Mouse (Mus musculus) liver, postnatal 0 days (tissue): ENCODE measurements around the gene Eif1b.
A peak's percentile ranks its signal among the peaks of the same experiment; 100 is the strongest.

Source experiments
- CTCF ChIP-seq: sonication (generic); IDR thresholded peaks from 2 replicates; pipeline ENCODE4 v1.5.1; 2016; ENCODE audit warnings: antibody characterized with exemption, low read depth
- EP300 ChIP-seq: IDR thresholded peaks from 2 replicates; pipeline ENCODE4 v1.6.1; 2016; ENCODE audit warnings: antibody characterized with exemption, low read depth, mild to moderate bottlenecking

GRCm38 (mm10) chr9:120502013-120502412 lies 10.0 kb downstream of the Eif1b start:
- no peak for TF ChIP-seq EP300
- peak; percentile 96 for TF ChIP-seq CTCF
